Mouse (Mus musculus) spleen, postnatal 4 days (tissue): ENCODE measurements at regions not wholly inside any gene's neighbourhood (a gene's known extent, or its start where the extent isn't known, plus 50 kb on each side); places are given as distances from the start of the nearest gene placed in this dataset.

Experiments
- DNase-seq, 2 experiments: peaks; one replicate each; pipeline ENCODE4 v3.0.0; 2022; ENCODE audit warnings: low spot score in 2 of 2

DNA sequence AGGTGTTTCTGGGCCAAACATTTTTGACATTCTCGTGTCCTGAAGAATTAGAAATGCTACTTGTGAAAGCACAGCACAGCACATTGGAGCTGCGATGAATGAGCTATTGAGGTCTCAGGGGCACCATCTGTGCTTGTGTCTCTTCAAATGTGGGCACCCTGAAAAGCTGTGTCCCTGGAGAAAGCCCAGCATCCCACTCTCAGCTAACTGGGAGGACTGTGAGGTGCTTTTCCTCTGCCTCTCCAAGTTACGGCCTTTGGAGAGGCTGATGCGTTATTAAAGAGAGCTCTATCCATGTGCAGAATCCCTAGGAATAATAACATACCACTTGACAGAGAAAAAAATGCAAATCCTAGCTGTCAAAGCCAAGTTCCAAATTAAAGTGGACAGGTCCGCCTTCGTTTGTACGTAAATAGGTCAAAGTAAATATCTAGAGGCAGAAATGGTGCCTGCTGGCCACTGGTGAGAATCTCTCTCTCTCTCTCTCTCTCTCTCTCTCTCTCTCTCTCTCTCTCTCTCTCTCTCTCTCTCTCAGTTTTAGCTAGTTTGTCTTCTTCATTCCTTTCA, 397.3 kb upstream of the Mmadhc start:
- no peak for DNase-seq

DNA sequence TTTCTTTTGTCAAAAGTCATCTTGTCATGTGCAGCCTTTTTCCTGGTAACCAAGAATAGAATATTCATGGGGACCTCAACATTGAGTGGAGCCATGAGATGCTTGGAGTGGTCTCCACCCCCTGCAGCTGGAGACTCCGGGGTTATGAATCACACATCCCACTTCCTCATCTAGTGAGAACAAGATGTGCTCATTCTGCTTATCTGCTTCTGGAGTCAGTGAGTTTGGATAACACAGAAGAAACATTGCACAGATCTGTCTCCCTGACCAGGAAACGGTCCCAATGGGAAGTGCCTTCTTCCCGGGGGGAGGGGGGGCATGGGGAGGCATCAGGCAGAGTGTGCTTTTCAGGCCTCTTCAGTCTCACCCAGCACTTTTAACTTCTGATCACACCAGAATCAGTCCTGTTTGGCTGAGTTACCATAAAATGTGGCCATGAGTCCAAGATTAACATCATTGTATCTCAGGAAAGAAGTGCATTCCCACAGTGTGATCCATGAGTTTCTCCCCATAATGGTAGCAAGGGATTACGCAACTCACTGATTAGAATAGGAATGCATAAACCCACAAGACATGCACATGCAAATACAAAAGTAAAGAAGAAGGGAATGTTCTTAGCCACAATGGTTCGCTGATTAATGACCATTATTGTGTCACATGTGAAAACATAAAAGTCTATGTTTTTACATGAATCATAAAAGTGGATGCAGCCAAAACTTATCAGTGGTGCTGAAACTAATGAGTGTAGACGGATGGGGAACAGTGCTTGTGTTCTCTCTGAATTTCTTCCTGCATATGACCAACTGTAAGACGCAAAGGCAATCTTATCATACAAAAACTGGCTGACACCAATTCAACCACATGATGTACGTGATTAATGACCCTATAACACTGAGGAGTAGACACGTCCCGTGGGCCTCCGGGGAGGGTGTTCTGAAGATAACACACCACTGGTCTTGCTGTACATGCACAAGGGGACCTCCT, 393.8 kb upstream of the Mmadhc start:
- DNase-seq, result no peak

DNA sequence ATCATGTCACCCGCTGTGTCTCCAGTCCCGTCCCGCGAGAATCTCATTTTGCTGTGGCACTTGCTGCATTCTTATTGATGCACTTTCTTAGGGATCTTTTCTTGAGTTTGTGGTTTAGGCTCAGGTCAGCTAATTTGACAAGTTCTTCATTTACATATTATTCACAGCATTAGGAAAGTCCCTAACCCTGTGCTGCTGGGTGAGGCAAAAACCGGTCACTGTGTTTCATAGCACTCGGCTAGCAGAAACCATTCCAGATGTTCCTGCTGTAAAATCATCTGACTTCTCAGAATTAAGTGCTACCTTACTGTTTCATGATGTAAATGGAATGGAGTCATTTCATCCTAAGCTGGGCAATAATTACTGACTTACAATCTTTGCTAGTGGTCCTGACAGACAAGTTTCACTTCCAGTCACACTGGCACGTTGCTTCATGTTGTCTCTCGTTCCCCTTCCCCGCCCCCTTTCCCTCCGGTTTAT, 391.1 kb upstream of the Mmadhc start:
- DNase-seq, result no peak

DNA sequence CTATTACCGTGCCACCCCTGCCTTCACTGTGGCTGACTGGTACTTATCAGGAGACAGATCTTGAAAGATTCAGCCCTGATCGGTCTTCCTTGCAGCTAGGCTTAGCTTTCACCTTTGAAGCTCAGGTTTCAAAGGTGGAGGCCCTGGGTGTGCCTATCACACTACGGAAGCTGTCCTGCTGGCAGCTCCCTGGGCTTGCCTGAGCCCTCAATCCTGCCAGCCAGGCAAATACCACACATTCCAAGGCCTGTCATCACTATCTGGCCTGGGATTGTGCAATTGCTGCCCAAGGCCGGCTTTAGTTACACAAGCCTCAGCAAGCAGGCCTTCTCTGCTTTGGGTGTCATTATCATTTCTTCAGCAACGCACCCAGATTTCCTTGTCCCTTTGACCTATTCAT, 390.6 kb upstream of the Mmadhc start:
- DNase-seq, result no peak

DNA sequence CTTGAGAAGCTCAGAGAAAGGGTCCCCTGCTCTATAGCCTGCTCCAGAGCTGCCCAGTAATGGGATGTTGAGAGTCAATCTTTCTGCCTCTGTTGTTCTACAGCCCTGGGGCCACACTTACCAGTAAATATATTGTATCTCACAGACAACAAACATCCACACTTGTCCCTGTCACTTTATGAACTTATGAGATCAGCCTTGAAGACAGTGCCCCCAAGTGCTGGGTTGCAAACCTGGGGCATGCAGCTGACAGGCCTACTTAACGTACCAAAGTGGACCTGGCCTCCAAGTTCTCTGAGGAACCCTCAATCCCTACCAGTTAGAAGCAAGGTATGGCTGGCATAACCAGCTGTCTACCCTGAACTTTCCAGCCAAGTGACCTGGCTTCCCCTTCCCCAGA, 380.9 kb upstream of the Mmadhc start:
- DNase-seq, result no peak

DNA sequence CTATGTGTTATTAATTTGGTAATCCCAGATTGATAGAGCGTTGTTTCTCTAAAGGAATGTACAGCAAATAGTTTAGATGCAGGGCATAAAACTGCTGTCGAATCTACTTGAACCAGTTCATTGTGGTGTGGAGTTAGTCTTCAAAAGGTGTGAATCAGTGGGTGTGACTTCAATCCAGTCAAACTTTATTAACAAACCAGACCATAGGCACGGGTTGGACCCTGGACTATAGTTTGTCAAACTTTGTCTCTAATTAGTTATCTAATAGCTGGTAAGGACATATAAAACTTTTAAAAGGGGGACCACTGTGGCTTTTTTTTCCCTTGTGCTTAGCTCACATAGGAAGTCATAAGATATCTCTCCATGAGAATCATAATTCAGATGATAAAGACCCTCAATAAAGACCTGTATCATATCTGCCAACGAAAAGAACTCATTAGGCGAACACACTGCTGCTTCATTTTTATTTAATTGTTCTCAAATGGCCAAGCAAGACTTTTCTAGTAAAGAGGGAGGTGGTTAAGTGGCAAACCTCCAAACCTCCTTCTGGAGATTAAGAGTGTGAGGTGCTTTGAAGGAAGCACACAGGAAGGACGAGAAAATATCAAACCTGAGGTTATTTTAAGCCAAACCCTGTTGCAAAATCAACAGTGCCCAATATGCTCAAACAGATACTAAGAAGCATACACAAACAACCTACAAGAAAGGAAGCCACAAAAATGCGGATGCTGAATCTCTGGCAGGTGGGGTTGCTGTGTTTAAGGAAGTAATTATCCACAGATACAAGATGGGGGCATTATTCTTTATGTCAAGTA, 379.3 kb upstream of the Mmadhc start:
- DNase-seq, result no peak

DNA sequence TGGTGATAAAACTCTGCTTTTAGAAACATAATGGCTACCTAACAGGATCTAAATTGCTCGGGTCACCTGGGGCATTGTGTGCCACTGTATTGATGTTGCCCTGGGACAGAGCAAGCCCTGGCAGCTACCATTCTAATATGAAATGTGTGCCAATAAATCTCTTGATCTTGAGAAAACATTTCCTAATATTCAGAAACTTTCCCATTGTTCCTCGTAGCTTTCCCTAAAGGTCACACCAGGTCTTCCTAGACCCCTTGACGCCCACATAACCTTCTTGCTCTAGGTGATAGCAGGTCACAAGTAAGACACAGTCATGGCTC, 378.2 kb upstream of the Mmadhc start:
- DNase-seq, result no peak

DNA sequence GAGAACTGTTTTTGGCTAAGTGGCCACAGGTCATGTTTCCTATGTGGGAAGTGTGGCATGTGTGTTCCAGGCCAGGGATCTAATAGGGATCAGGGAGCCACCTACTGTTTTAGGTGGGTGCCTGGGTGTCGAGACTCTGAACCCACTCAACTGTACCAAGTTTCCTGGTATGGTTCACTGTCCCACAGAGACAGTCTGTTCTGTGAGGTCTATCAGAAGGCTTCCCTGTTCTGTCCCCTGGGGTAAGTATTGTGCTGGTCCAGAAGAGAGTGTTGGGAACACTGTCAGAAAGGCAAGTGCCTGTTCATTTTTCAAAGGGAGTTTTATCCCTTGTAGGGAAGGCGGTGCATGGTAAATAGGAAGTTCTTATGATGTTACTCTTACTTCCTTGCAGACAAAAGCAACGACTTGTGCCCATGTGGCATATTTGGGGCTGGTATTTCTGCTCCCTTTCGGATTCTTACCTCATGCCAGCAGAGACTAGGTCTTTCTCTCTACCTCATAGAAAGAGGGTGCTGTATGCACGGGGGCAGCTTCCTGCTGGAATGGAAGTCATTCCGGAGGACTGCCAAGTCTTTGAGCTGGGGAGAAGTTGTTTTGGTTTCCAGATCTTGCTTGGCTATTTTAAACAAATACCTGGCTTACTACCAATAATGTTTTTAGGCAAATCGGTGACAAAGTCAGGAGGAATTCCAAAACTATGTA, 377.7 kb upstream of the Mmadhc start:
- no peak for DNase-seq

DNA sequence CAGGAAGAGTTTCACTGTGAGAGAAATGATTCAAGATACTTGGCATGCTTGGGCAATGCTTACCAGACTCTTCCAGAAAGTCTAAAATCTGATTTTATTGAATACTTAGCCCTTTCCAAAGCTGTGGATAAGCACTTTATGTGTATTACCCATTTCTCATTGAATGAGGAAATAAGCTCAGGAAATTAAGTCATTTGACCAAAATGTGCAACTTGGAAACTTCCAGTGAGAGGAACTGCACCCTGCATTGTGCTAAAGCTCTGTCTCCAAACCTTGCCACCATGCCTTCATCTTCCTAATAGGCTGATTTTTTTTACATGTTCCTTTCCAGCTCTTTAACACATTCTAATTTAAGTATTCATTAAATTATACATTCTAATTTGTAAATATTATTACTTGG, 372.7 kb upstream of the Mmadhc start:
- DNase-seq, result no peak

DNA sequence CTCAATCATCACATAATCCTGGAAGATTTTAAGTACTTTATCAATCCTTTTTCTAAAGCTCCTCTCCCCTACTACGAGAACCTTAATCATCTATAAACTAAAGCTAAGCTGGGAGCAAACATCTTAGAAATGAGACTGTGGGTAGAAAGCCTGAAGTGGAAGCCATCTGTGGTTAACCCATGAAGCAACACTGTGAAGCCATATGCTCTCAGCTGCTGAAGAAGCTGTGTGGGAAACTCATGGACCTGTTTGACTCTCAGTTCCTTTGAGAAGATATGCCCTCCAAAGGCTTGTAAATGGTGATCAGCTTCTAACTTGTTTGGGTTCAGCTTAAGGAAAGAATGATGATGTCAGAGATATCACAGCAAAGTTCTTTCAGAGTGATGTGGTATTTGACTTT, 372.2 kb upstream of the Mmadhc start:
- no peak for DNase-seq

DNA sequence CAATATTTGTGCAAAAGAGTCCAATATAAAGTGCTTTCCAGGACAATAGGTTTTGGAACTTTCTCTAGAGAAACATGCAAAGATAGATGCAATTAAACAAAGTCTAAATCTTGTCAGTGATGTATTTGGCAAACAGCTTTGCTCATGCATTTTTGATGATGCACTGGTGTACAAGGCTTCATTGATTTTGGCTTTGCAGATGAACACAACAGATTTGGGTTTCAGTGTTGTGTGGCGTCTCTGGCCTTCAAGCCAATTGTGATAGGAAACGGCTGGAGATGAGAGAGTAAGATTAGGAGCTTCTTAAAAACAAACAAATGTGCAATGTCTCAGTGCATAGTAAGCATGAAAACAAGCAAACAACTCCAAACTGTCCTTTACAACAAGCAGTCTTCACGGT, 370.6 kb upstream of the Mmadhc start:
- no peak for DNase-seq

DNA sequence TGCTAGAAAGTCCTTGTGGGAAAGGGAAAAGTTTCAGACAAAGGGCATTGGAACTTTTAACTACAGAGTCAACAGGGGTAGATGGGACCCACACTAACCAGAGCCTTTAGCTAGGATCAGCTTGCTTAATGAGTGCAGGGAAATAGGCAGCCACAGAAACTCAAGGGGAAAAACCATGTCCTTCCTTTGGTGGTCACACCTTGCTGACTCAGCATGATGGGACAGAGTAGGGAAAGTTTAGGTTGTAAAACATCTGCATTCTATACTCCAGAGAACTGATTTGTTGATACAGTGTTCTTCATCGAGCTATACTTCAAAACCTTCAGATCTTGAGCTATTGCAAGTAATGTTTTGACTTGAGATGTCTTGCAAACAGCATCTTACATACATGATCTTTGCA, 365.9 kb upstream of the Mmadhc start:
- DNase-seq, result no peak

DNA sequence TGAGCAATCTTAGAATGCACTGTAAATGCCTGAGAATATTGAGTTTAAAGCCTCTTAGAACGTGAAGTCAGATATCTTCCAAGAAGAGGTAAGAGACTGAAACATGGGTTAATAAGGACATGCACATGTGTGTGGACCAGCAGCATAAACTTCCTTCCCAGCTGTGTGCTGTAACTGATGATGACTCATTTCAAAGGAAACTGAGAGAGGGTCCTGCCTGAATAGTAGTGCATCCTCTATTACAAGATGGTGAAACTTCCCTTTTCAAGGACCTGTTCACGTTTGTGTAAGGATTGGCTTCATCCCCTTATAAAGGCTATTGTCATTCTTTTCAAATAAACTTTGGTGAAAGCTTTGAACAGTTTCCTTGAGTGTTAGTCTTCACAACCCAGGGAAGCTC, 363.4 kb upstream of the Mmadhc start:
- no peak for DNase-seq

DNA sequence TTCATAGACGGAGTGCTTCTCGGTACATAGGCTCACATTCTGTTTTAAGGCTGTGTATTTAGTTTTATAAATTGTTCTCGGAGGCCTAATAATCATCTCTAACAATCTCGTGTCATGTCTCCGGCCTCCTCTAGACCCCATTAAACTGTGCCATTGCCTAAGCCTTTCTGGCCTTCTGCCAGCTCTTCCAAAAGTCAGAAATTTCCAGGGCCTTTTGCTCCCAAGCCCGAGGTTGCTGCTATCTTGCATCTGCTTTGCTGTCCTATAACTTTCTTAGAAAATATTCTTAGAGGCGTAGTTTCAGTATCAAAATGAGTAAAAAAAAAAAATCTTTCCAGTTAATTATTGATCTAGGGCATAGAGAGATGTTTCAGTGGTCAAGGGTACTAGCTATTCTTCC, 361.2 kb upstream of the Mmadhc start:
- no peak for DNase-seq

DNA sequence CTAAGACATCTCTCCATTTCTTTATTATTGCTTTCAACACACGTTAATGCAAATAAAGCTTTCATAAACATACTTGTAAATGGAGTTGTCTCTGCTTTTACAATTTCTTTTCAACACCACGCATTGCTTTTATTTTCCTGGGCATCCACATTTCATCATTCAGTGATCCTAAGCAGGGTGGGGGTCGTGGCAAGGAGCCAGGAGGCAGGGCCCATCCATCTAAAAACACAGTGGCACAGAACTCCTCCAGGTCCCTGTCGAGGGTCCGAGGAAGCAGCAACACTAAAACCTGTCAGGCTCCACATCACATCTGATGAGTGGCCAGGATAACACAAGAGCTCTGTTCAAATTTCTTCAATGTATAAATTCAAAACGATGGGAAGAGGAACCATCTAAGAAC, 359.8 kb upstream of the Mmadhc start:
- DNase-seq, result no peak

DNA sequence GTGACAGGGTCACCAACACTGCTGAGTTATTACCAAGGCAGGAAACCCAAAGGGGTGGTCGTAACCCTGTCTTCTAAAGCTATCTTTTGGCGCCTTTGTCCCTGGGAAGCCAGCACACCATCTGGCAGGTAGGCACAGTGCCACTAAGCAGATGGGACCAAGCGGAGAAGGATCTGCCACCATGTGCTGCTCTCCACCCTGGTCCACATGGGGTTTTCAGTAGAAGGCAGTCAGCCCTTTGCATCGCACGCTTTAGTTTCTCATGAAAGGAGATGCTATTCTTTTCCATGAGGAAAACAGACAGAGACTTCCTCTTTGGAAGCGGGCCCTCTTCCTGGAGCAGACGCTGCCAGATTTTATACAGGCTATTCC, 358.3 kb upstream of the Mmadhc start:
- no peak for DNase-seq

DNA sequence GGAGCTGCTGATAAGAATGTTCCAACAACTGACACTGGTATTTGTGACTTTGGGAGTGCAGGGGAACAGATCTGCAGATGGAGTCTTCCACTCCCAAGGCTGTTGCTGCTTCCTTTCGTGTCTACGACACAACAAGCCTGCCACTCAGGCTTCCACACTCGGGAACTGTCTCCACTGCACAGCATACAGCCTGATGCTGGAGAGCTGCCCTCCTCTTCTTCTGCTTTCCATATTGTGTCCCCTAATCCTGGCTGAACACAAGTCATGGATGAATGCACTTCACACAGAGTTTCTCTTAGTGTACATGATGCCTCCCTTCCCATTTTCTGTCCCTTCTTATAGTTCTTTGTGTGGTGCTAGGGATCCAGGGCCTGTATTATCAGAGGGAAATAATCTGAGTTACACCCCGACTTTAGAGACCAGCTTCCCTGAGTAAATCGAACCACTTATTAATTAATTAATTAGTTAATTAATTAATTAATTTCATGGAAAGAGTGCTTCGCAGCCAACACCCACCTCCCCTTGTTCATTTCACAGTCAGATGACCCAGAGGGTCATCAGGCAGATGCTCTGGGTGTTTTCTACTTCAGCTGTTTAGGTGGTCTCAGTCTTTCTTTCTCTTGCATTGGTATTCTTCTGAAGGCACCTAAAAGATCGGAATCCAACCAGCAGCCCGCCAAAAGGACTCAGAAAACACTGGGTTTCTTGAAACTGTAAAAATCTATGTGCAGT, 357.8 kb upstream of the Mmadhc start:
- DNase-seq, result no peak

DNA sequence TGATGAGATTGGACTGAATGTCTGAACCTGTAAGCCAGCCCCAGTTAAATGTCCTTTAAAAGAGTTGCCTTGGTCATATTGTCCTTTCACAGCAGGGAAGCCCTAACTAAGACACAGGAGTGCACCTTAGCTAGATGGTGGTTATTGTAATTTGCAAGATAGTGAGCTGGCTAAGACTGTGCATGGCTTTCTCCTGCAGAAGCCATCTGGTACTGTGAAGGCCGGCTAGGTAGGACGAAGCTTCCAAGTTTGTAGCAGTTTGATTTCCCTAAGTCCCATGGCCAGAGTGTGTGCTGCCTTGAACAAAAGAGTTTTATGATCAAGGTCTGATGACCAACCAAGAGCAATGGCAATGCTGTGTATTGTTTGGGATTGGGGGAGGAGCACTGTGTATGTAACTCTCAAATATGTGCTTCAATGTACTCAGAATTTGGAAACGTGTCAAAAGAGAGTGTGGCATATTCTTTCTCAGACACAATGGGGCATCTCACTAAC, 356.6 kb upstream of the Mmadhc start:
- no peak for DNase-seq

DNA sequence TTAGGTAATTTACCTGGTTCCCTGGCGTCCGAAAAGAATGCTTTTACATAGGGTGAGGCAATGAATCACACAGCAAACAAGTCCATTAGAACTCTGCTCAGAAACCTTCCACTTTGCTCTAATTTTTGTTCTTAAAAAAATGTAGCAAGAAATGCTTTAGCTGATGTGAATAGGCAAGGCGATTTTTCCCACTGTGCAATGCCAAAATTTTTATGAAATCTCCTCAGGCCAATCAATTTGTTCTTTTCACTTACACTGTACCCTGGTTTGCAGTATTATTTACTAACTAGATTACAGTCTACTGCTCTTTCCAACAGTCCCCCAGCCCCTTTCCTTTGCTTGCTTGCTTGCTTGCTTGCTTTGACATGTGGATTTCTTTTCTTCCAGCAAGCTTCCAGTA, 353.1 kb upstream of the Mmadhc start:
- no peak for DNase-seq

DNA sequence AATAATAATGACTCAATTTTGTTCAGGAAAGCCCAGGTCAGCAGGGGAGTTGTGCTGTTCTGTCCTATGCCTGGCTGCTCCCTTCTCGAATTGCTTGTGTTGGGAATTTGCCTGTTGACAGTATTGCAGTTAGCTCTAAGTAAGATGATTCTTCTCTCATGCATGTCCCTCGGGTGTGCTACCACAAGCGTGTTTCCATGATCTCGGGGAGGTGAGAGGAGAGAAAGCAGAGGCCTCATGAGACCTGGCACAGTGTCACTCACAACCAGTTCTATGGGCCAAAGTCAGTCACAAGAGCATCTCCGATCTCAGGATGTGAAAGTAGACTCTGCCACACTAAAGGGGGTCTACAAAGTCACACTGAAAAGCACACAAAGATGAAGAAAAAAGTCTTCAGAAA, 346.6 kb upstream of the Mmadhc start:
- DNase-seq, result no peak

DNA sequence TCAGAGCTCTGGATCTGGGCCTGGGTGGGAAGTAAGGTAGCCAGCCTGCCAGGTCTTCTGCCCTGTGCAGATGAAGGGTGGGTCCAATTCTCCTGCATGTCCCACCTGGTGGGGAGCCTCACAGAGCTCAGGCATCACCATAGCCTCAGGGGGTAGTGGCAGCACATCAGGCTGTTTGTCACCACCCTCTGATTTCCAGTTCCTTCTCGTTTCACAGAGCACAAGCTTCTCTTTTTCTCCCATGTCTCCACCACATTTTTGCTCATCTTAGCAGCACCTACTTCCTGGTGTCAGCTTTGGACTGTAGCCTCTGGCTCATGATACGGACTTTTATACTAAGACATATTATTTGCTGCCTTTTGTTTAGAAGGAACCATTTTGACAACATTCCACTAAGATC, 345.6 kb upstream of the Mmadhc start:
- no peak for DNase-seq
